Mouse (Mus musculus): ENCODE measurements around the gene Kif16b. TPM values are rescaled to one million over a fixed set of nuclear protein-coding genes. Genes with fewer than 3 reads are reported as not detected.

The Kif16b gene
- 6.3 and 6.7 TPM in 2 replicates for polyA plus RNA-seq (2014; fragmentation: Nextera tagmentation; extraction: Ambion mirVana)

GRCm38 (mm10) chr2:142900862-142901805 lies at the start of gene Kif16b:
Gene Kif16b (minus strand): TSS chr2:142901531.
- Histone ChIP-seq H3K36me3 (ENCODE audit: control insufficient read depth, insufficient read depth, low read length) (no peaks in the 10 kb centered on the region), H3K9me3 (ENCODE audit: control insufficient read depth, low read length) (no peaks in the 10 kb centered on the region), H3K27ac (ENCODE audit: low read depth, low read length) (peak within 1 kb of the TSS; percentile 48; the same call in 1 of the 2 replicates), H3K4me1 (replicated peaks; ENCODE audit: control insufficient read depth, insufficient read depth, low read length) (peaks cover 2% of the 10 kb centered on the region; the same call in 1 of the 2 replicates), H3K4me3 (ENCODE audit: low read depth, low read length) (peak within 1 kb of the TSS; percentile 78), H3K4me2 (peak within 1 kb of the TSS; percentile 91), H3K27me3 (replicated peaks; ENCODE audit: control insufficient read depth, insufficient read depth, low read length) (no peaks in the 10 kb centered on the region), H3K9ac (ENCODE audit: low read depth, low read length) (peak within 1 kb of the TSS; percentile 80)
- peak; percentile 90 for ATAC-seq (replicated peaks; ENCODE audit: low FRiP score)
- peak; percentile 92 for DNase-seq (ENCODE audit: low spot score)
- WGBS: 1% methylated on average over 62 of the region's 64 CpGs

- Histone ChIP-seq H3K4me1 (replicated peaks; ENCODE audit: control insufficient read depth, insufficient read depth, low read length) (no peaks in the 10 kb centered on the region), H3K4me2 (no peak overlapping the region), H3K9ac (ENCODE audit: low read depth, low read length) (no peak overlapping the region), H3K9me3 (ENCODE audit: control insufficient read depth, low read length) (no peaks in the 10 kb centered on the region), H3K36me3 (ENCODE audit: control insufficient read depth, insufficient read depth, low read length) (no peaks in the 10 kb centered on the region), H3K27ac (ENCODE audit: low read depth, low read length) (no peak overlapping the region), H3K27me3 (replicated peaks; ENCODE audit: control insufficient read depth, insufficient read depth, low read length) (no peaks in the 10 kb centered on the region), H3K4me3 (ENCODE audit: low read depth, low read length) (no peak overlapping the region)
- no peak for ATAC-seq (replicated peaks; ENCODE audit: low FRiP score)
- 52% methylated on average over 6 of the region's 6 CpGs for WGBS
- DNase-seq (ENCODE audit: low spot score): no peak
These were observed 39.7 kb upstream of the Kif16b start for GRCm38 (mm10) chr2:142940899-142941642.

GRCm38 (mm10) chr2:142930445-142930844 lies 29.1 kb upstream of the Kif16b start:
- H3K4me1 ChIP-seq (replicated peaks; ENCODE audit: control insufficient read depth, insufficient read depth, low read length): no peaks in the 10 kb centered on the region
- 79% methylated on average over 4 of the region's 4 CpGs for WGBS

GRCm38 (mm10) chr2:142929226-142930112 lies 28.1 kb upstream of the Kif16b start:
- DNase-seq (ENCODE audit: low spot score) (no peak), ATAC-seq (replicated peaks; ENCODE audit: low FRiP score) (no peak)
- Histone ChIP-seq H3K36me3 (ENCODE audit: control insufficient read depth, insufficient read depth, low read length) (no peaks in the 10 kb centered on the region), H3K9me3 (ENCODE audit: control insufficient read depth, low read length) (no peaks in the 10 kb centered on the region), H3K27ac (ENCODE audit: low read depth, low read length) (no peak overlapping the region), H3K4me3 (ENCODE audit: low read depth, low read length) (no peak overlapping the region), H3K9ac (ENCODE audit: low read depth, low read length) (no peak overlapping the region), H3K4me2 (no peak overlapping the region), H3K4me1 (replicated peaks; ENCODE audit: control insufficient read depth, insufficient read depth, low read length) (no peaks in the 10 kb centered on the region), H3K27me3 (replicated peaks; ENCODE audit: control insufficient read depth, insufficient read depth, low read length) (no peaks in the 10 kb centered on the region)
- WGBS: 79% methylated on average over 10 of the region's 10 CpGs

More at GRCm38 (mm10) chr2:142930445-142930844, 29.1 kb upstream of the Kif16b start:
- H3K9ac ChIP-seq (ENCODE audit: low read depth, low read length): no peak overlapping the region
- no peaks in the 10 kb centered on the region for H3K27me3 ChIP-seq (replicated peaks; ENCODE audit: control insufficient read depth, insufficient read depth, low read length)
- ATAC-seq (replicated peaks; ENCODE audit: low FRiP score) (no peak), DNase-seq (ENCODE audit: low spot score) (no peak)
- H3K9me3 ChIP-seq (ENCODE audit: control insufficient read depth, low read length): no peaks in the 10 kb centered on the region
- no peaks in the 10 kb centered on the region for H3K36me3 ChIP-seq (ENCODE audit: control insufficient read depth, insufficient read depth, low read length)
- no peak overlapping the region for H3K4me2 ChIP-seq
- no peak overlapping the region for H3K4me3 ChIP-seq (ENCODE audit: low read depth, low read length)
- no peak overlapping the region for H3K27ac ChIP-seq (ENCODE audit: low read depth, low read length)

GRCm38 (mm10) chr2:142910808-142911388 lies 9.6 kb upstream of the Kif16b start:
- no peak for ATAC-seq (replicated peaks; ENCODE audit: low FRiP score)
- H3K27me3 ChIP-seq (replicated peaks; ENCODE audit: control insufficient read depth, insufficient read depth, low read length): no peaks in the 10 kb centered on the region
- H3K27ac ChIP-seq (ENCODE audit: low read depth, low read length): no peak overlapping the region
- H3K4me3 ChIP-seq (ENCODE audit: low read depth, low read length): no peak overlapping the region
- H3K4me1 ChIP-seq (replicated peaks; ENCODE audit: control insufficient read depth, insufficient read depth, low read length): no peaks in the 10 kb centered on the region
- DNase-seq (ENCODE audit: low spot score): no peak
- no peaks in the 10 kb centered on the region for H3K36me3 ChIP-seq (ENCODE audit: control insufficient read depth, insufficient read depth, low read length)
- whole genome bisulfite sequencing: 81% methylated on average over 3 of the region's 3 CpGs
- no peaks in the 10 kb centered on the region for H3K9me3 ChIP-seq (ENCODE audit: control insufficient read depth, low read length)
- H3K9ac ChIP-seq (ENCODE audit: low read depth, low read length): no peak overlapping the region
- H3K4me2 ChIP-seq: no peak overlapping the region

GRCm38 (mm10) chr2:142909213-142909612 lies 7.9 kb upstream of the Kif16b start:
- no peaks in the 10 kb centered on the region for H3K4me1 ChIP-seq (replicated peaks; ENCODE audit: control insufficient read depth, insufficient read depth, low read length)
- no peaks in the 10 kb centered on the region for H3K9me3 ChIP-seq (ENCODE audit: control insufficient read depth, low read length)
- H3K4me2 ChIP-seq: no peak overlapping the region
- no peak overlapping the region for H3K4me3 ChIP-seq (ENCODE audit: low read depth, low read length)
- H3K27ac ChIP-seq (ENCODE audit: low read depth, low read length): no peak overlapping the region
- 69% methylated on average over 3 of the region's 3 CpGs for WGBS
- no peaks in the 10 kb centered on the region for H3K27me3 ChIP-seq (replicated peaks; ENCODE audit: control insufficient read depth, insufficient read depth, low read length)
- DNase-seq (ENCODE audit: low spot score) (no peak), ATAC-seq (replicated peaks; ENCODE audit: low FRiP score) (no peak)
- H3K9ac ChIP-seq (ENCODE audit: low read depth, low read length): no peak overlapping the region
- no peaks in the 10 kb centered on the region for H3K36me3 ChIP-seq (ENCODE audit: control insufficient read depth, insufficient read depth, low read length)

- Histone ChIP-seq H3K9ac (ENCODE audit: low read depth, low read length) (no peak overlapping the region), H3K4me2 (no peak overlapping the region), H3K4me1 (replicated peaks; ENCODE audit: control insufficient read depth, insufficient read depth, low read length) (peaks cover 2% of the 10 kb centered on the region; the same call in 1 of the 2 replicates), H3K27me3 (replicated peaks; ENCODE audit: control insufficient read depth, insufficient read depth, low read length) (no peaks in the 10 kb centered on the region), H3K4me3 (ENCODE audit: low read depth, low read length) (no peak overlapping the region), H3K9me3 (ENCODE audit: control insufficient read depth, low read length) (no peaks in the 10 kb centered on the region), H3K27ac (ENCODE audit: low read depth, low read length) (no peak overlapping the region), H3K36me3 (ENCODE audit: control insufficient read depth, insufficient read depth, low read length) (no peaks in the 10 kb centered on the region)
- 87% methylated on average over 4 of the region's 4 CpGs for WGBS
- no peak for DNase-seq (ENCODE audit: low spot score)
- ATAC-seq (replicated peaks; ENCODE audit: low FRiP score): no peak
These were observed 5.7 kb upstream of the Kif16b start for GRCm38 (mm10) chr2:142907056-142907455.

Measured in liver, embryonic 11.5 days (tissue).